Mouse (Mus musculus) spleen, postnatal 10 days (tissue): ENCODE data around the gene Tspan14.

Source experiments
- DNase-seq, 2 experiments: peaks; one replicate each; pipeline ENCODE4 v3.0.0; 2021 to 2022; ENCODE audit warnings: low spot score in 2 of 2

Gene Tspan14

GRCm38 (mm10) chr14:40975127-40975721 lies 8.6 kb upstream of the Tspan14 start:
- DNase-seq: peak in 1 of 2 experiments; percentile 80

GRCm38 (mm10) chr14:40968051-40968450 lies 1.4 kb upstream of the Tspan14 start:
- peak in 1 of 2 experiments; percentile 8 for DNase-seq

- no peak for DNase-seq
Measured at GRCm38 (mm10) chr14:40967598-40967900, 942 bp upstream of the Tspan14 start.

GRCm38 (mm10) chr14:40966862-40967597 lies 423 bp upstream of the Tspan14 start:
- peak; percentile 92 to 99 for DNase-seq

- DNase-seq: peak; percentile 44 to 53
Measured at GRCm38 (mm10) chr14:40965507-40966356, 875 bp downstream of the Tspan14 start.

- peak in 1 of 2 experiments; percentile 27 for DNase-seq
Measured at GRCm38 (mm10) chr14:40964881-40965280, 1.7 kb downstream of the Tspan14 start.

- DNase-seq: peak in 1 of 2 experiments; percentile 13
Measured at GRCm38 (mm10) chr14:40964214-40964610, 2.4 kb downstream of the Tspan14 start.

- DNase-seq: peak in 1 of 2 experiments; percentile 14
Measured at GRCm38 (mm10) chr14:40963501-40964213, 3.0 kb downstream of the Tspan14 start.

GRCm38 (mm10) chr14:40962365-40963290 lies 4.0 kb downstream of the Tspan14 start:
- peak in 1 of 2 experiments; percentile 32 for DNase-seq

- no peak for DNase-seq
Measured at GRCm38 (mm10) chr14:40960237-40960636, 6.4 kb downstream of the Tspan14 start.

- no peak for DNase-seq
Measured at GRCm38 (mm10) chr14:40959586-40959985, 7.0 kb downstream of the Tspan14 start.

GRCm38 (mm10) chr14:40958986-40959381 lies 7.6 kb downstream of the Tspan14 start:
- DNase-seq: peak in 1 of 2 experiments; percentile 43

- DNase-seq: peak; percentile 26 to 58
Measured at GRCm38 (mm10) chr14:40958083-40958985, 8.3 kb downstream of the Tspan14 start.

- DNase-seq: no peak
Measured at GRCm38 (mm10) chr14:40957607-40958006, 9.0 kb downstream of the Tspan14 start.

- peak in 1 of 2 experiments; percentile 47 for DNase-seq
Measured at GRCm38 (mm10) chr14:40956252-40957146, 10.1 kb downstream of the Tspan14 start.

GRCm38 (mm10) chr14:40955596-40956251 lies 10.9 kb downstream of the Tspan14 start:
- DNase-seq: peak in 1 of 2 experiments; percentile 42

- no peak for DNase-seq
Measured at GRCm38 (mm10) chr14:40955146-40955545, 11.5 kb downstream of the Tspan14 start.

- DNase-seq: peak in 1 of 2 experiments; percentile 14
Measured at GRCm38 (mm10) chr14:40953381-40953780, 13.2 kb downstream of the Tspan14 start.
